Mouse (Mus musculus): Measurements from ENCODE around the gene Abhd14b. TPM values are rescaled to one million over a fixed set of nuclear protein-coding genes. Genes with fewer than 3 reads are reported as not detected.
A peak's percentile ranks its signal among the peaks of the same experiment; 100 is the strongest.

Abhd14b gene
- polyA plus RNA-seq, 1 experiment from 2014 or later, result 4.2 TPM

DNA sequence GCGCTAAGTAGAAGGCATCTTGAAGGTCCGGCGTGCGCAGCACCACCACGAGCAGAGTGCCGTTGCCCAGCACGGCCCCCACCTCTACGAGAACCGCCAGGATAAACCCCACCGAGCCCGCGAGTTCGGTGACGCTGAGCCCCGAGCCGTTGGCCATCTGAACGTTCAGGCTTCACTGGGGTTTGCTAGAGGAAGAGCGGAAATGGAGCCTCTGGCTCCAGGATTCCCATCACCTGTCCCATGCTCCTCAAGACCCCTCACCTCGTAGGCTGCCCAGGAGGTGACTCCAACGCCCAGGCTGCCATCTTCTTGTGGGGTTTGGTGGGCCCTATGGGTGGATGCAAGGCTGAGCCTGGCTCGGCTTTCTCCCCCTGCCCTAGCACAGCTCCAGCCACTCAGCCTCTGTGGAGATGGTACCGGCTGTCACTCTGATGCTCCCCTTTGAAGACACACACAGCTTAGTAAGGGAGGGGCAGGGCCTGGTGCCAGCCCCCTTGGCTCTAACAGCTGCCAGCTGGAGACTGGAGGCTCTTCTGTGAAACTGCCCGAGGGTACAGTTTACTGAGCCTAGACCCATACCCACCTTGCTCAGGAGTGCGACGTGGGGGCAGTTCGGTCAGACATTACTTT lies 18.4 kb downstream of the Abhd14b start, which contains the start of gene Gpr62:
Gene Gpr62, minus strand, starts transcription at position 368 of the 630 bp plus-strand sequence.
- peaks cover 18% of the 10 kb centered on the region for H3K36me3 ChIP-seq (ENCODE audit: control insufficient read depth, insufficient read depth, low read length)
- peak within 1 kb of the TSS; percentile 60; the same call in 1 of the 2 replicates for H3K27ac ChIP-seq (ENCODE audit: low read depth, low read length)
- DNase-seq (ENCODE audit: low spot score) (no peak), ATAC-seq (ENCODE audit: low FRiP score) (peak; percentile 9)
- peak within 1 kb of the TSS; percentile 95 for H3K4me2 ChIP-seq (replicated peaks; ENCODE audit: low read depth, low read length)
- WGBS, result 28% methylated on average over 26 of the region's 26 CpGs
- no peaks in the 10 kb centered on the region for H3K27me3 ChIP-seq (ENCODE audit: control insufficient read depth, insufficient read depth, low read length)
- peak within 1 kb of the TSS; percentile 43 for H3K4me3 ChIP-seq (ENCODE audit: low read depth, low read length)
- H3K9ac ChIP-seq (ENCODE audit: low read depth, low read length), result peak within 1 kb of the TSS; percentile 68
- H3K4me1 ChIP-seq (replicated peaks; ENCODE audit: control insufficient read depth, insufficient read depth, low read length), result peaks cover 14% of the 10 kb centered on the region; the same call in 1 of the 2 replicates
- no peaks in the 10 kb centered on the region for H3K9me3 ChIP-seq (ENCODE audit: control insufficient read depth, low read length)

DNA sequence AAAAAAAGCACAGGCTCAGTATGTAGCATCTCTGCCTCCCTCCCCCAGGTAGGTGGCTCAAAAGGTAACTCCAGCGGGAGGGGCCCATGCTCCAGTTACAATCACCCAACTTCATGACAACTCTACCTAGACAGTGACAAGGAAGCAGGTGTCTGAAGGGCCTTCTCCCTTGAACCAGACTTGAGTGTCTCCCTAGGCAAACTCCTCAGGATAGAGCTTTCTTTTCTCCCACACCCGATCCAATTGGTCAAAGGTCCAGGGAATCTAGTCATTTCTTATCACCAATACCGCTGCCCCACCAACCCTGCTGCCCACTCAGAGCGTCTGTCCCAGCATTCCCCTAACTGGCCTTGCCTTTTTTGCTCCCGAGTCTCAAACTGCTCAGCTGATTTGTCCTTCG lies 19.5 kb downstream of the Abhd14b start:
- Histone ChIP-seq H3K4me1 (replicated peaks; ENCODE audit: control insufficient read depth, insufficient read depth, low read length) (peaks cover 16% of the 10 kb centered on the region; the same call in 1 of the 2 replicates), H3K4me3 (ENCODE audit: low read depth, low read length) (no peak overlapping the region), H3K9me3 (ENCODE audit: control insufficient read depth, low read length) (no peaks in the 10 kb centered on the region), H3K27ac (ENCODE audit: low read depth, low read length) (no peak overlapping the region), H3K4me2 (replicated peaks; ENCODE audit: low read depth, low read length) (no peak overlapping the region), H3K36me3 (ENCODE audit: control insufficient read depth, insufficient read depth, low read length) (peaks cover 12% of the 10 kb centered on the region; the same call in 1 of the 2 replicates), H3K9ac (ENCODE audit: low read depth, low read length) (no peak overlapping the region), H3K27me3 (ENCODE audit: control insufficient read depth, insufficient read depth, low read length) (no peaks in the 10 kb centered on the region)
- WGBS, result 95% methylated on average over 6 of the region's 6 CpGs
- ATAC-seq (ENCODE audit: low FRiP score), result no peak
- DNase-seq (ENCODE audit: low spot score), result no peak

DNA sequence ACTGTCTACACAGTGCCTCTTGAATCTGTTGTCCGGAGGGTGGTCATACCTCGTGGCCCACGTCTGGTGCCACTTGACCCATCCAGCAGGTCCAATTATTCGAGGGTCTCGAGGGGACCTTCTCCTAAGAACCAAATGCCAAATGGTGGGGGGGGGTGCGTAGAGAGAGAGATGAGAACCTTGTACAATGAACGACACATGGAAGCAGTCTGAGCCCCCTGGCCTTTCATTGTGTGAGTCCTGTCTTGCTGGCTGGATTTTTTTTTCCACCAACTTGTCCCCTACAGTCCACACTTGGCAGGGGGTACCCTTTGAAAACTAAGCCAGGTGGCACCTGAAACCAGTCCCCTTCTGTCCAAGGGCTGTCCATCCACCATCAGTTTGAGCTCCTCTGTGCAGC lies 20.5 kb downstream of the Abhd14b start:
- Histone ChIP-seq H3K9me3 (ENCODE audit: control insufficient read depth, low read length) (no peaks in the 10 kb centered on the region), H3K4me2 (replicated peaks; ENCODE audit: low read depth, low read length) (no peak overlapping the region), H3K27ac (ENCODE audit: low read depth, low read length) (no peak overlapping the region), H3K4me1 (replicated peaks; ENCODE audit: control insufficient read depth, insufficient read depth, low read length) (peaks cover 17% of the 10 kb centered on the region; the same call in 1 of the 2 replicates), H3K4me3 (ENCODE audit: low read depth, low read length) (no peak overlapping the region), H3K27me3 (ENCODE audit: control insufficient read depth, insufficient read depth, low read length) (no peaks in the 10 kb centered on the region), H3K36me3 (ENCODE audit: control insufficient read depth, insufficient read depth, low read length) (peaks cover 7% of the 10 kb centered on the region; the same call in 1 of the 2 replicates), H3K9ac (ENCODE audit: low read depth, low read length) (no peak overlapping the region)
- no peak for ATAC-seq (ENCODE audit: low FRiP score)
- WGBS, result 84% methylated on average over 7 of the region's 7 CpGs
- no peak for DNase-seq (ENCODE audit: low spot score)

DNA sequence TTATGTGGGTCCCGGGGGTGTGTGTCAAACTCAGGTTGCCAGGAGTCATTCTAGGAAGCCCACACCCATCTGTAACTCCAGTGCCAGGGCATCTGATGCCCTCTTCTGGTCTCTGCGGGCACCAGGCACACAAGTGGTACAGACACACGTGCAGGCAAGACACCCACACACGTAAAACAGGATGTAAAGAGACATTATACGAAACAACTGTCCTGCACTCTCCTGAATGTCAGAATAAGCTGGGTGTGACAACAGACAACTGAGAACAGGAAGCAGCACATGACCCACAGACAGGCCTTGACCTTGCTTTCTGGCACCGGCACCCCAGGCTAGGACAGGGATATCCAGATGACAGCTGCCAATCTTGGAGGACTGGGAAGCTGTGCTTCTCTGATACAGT lies 22.1 kb downstream of the Abhd14b start:
- no peak overlapping the region for H3K27ac ChIP-seq (ENCODE audit: low read depth, low read length)
- ATAC-seq (ENCODE audit: low FRiP score) (no peak), DNase-seq (ENCODE audit: low spot score) (no peak)
- WGBS, result 73% methylated on average over 6 of the region's 6 CpGs
- H3K36me3 ChIP-seq (ENCODE audit: control insufficient read depth, insufficient read depth, low read length), result no peaks in the 10 kb centered on the region
- no peak overlapping the region for H3K4me3 ChIP-seq (ENCODE audit: low read depth, low read length)
- no peaks in the 10 kb centered on the region for H3K27me3 ChIP-seq (ENCODE audit: control insufficient read depth, insufficient read depth, low read length)
- H3K4me2 ChIP-seq (replicated peaks; ENCODE audit: low read depth, low read length), result no peak overlapping the region
- H3K4me1 ChIP-seq (replicated peaks; ENCODE audit: control insufficient read depth, insufficient read depth, low read length), result peaks cover 14% of the 10 kb centered on the region; the same call in 1 of the 2 replicates
- H3K9me3 ChIP-seq (ENCODE audit: control insufficient read depth, low read length), result no peaks in the 10 kb centered on the region
- H3K9ac ChIP-seq (ENCODE audit: low read depth, low read length), result no peak overlapping the region

DNA sequence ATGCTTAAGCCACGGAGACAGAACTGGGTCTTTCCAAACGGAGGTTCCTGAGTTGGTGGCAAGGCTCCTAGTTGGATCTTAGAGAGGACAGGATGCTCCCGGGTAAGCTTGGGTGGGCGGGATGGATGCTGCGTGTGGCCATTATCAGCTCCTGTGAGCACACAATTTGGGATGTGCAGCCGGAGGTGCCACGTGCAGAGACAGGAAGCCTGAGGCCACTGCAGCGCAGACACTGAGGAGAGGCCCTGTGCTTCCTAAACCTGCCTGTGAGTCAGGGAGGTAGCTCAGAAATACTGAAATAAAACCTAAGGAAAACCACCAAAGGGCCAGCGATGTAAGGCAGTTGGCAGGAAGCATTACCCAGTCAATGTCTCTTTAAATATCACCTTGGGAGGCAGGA lies 22.5 kb downstream of the Abhd14b start:
- Histone ChIP-seq H3K9ac (ENCODE audit: low read depth, low read length) (no peak overlapping the region), H3K27me3 (ENCODE audit: control insufficient read depth, insufficient read depth, low read length) (no peaks in the 10 kb centered on the region), H3K36me3 (ENCODE audit: control insufficient read depth, insufficient read depth, low read length) (no peaks in the 10 kb centered on the region), H3K4me2 (replicated peaks; ENCODE audit: low read depth, low read length) (no peak overlapping the region), H3K27ac (ENCODE audit: low read depth, low read length) (no peak overlapping the region), H3K9me3 (ENCODE audit: control insufficient read depth, low read length) (no peaks in the 10 kb centered on the region), H3K4me1 (replicated peaks; ENCODE audit: control insufficient read depth, insufficient read depth, low read length) (0 out of 2 replicates have a peak, but pooled peaks cover 10% of the 10 kb centered on the region), H3K4me3 (ENCODE audit: low read depth, low read length) (no peak overlapping the region)
- ATAC-seq (ENCODE audit: low FRiP score), result no peak
- 74% methylated on average over 9 of the region's 9 CpGs for WGBS
- no peak for DNase-seq (ENCODE audit: low spot score)

DNA sequence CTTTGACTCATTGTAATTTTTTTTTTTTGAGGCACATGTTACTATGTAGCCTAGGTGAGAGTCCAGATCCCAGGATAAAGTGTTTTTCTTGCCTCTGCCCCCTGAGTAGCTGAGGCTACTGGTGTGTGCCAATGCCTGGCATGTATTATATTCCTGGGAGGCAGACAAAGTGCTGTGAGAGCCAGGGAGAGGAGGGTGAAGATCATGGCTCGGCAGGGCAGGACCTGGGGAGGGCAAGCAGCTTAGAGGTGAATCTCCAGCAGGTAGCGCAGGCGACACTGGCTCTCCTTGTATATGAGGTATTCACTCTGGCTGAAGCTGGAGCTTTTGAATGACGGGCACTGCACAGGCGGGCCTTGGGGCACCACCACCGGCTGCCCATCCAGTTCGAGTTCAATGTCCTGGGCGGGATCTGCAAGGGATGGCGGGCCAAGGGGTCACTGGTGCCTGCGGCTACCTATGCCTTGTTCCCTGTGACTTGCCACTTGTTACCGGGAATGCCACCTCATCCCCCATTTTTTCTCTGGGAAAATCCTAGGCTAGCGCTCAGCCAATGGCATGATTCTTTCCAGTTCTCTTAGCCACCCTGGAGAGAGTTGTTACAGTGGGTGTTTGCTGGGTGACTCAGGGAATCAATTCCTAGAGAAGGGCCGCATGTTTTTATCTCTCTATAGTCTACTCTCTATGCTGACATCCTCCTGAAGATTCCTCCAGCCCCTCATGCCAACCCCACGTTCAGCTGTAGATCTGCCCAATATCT lies 23.9 kb downstream of the Abhd14b start:
- H3K4me1 ChIP-seq (replicated peaks; ENCODE audit: control insufficient read depth, insufficient read depth, low read length), result 0 out of 2 replicates have a peak, but pooled peaks cover 4% of the 10 kb centered on the region
- DNase-seq (ENCODE audit: low spot score), result no peak
- no peak overlapping the region for H3K27ac ChIP-seq (ENCODE audit: low read depth, low read length)
- H3K4me3 ChIP-seq (ENCODE audit: low read depth, low read length), result no peak overlapping the region
- H3K4me2 ChIP-seq (replicated peaks; ENCODE audit: low read depth, low read length), result no peak overlapping the region
- no peaks in the 10 kb centered on the region for H3K9me3 ChIP-seq (ENCODE audit: control insufficient read depth, low read length)
- ATAC-seq (ENCODE audit: low FRiP score), result no peak
- H3K27me3 ChIP-seq (ENCODE audit: control insufficient read depth, insufficient read depth, low read length), result no peaks in the 10 kb centered on the region
- H3K36me3 ChIP-seq (ENCODE audit: control insufficient read depth, insufficient read depth, low read length), result no peaks in the 10 kb centered on the region
- no peak overlapping the region for H3K9ac ChIP-seq (ENCODE audit: low read depth, low read length)
- WGBS, result 64% methylated on average over 14 of the region's 14 CpGs

DNA sequence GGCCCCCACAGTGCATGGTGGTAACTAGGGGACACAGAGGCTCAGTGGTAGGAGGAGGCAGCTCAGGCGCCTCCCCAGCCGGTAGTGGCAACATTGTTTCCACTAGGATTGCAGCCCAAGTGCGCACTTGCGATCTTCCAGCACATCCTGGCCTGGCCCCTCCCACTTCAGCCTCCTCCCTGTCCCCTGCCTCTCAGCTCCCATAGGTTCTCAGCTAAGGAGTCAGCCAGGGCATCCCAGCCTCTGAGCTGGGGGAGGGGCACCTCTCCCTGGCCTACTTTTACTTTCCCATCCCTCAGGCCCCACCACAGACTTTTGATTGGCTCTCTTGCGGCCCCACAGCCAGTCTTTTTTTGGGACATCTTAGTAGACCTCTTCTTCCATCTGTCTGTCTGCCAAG lies 24.6 kb downstream of the Abhd14b start:
- DNase-seq (ENCODE audit: low spot score), result no peak
- no peak overlapping the region for H3K4me2 ChIP-seq (replicated peaks; ENCODE audit: low read depth, low read length)
- H3K4me3 ChIP-seq (ENCODE audit: low read depth, low read length), result no peak overlapping the region
- WGBS, result 11% methylated on average over 5 of the region's 5 CpGs
- H3K9me3 ChIP-seq (ENCODE audit: control insufficient read depth, low read length), result no peaks in the 10 kb centered on the region
- H3K4me1 ChIP-seq (replicated peaks; ENCODE audit: control insufficient read depth, insufficient read depth, low read length), result 0 out of 2 replicates have a peak, but pooled peaks cover 4% of the 10 kb centered on the region
- H3K27ac ChIP-seq (ENCODE audit: low read depth, low read length), result no peak overlapping the region
- 0 out of 2 replicates have a peak, but pooled peaks have one; percentile 13 for ATAC-seq (ENCODE audit: low FRiP score)
- H3K9ac ChIP-seq (ENCODE audit: low read depth, low read length), result no peak overlapping the region
- no peaks in the 10 kb centered on the region for H3K27me3 ChIP-seq (ENCODE audit: control insufficient read depth, insufficient read depth, low read length)
- H3K36me3 ChIP-seq (ENCODE audit: control insufficient read depth, insufficient read depth, low read length), result no peaks in the 10 kb centered on the region

DNA sequence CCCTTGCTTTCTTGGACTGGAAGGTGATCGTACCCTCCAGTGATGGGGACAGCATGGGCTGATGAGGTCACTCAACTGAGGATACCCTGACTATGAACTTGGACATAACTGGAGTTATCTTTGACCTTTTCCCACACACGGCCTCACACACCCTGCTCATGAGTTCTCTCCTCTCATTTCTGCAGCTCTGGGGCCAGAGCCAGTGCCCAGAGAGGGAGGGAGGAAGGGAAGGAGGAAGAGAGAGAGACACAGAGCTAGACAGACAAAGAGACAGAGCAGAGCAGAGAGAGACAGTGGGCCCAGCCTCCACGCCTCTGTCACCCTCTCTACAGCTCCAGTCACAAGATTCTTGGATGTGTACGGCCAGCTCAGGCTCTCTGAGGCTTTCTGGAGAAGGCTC lies 25.1 kb downstream of the Abhd14b start:
- Histone ChIP-seq H3K4me1 (replicated peaks; ENCODE audit: control insufficient read depth, insufficient read depth, low read length) (0 out of 2 replicates have a peak, but pooled peaks cover 4% of the 10 kb centered on the region), H3K27me3 (ENCODE audit: control insufficient read depth, insufficient read depth, low read length) (no peaks in the 10 kb centered on the region), H3K4me2 (replicated peaks; ENCODE audit: low read depth, low read length) (no peak overlapping the region), H3K9ac (ENCODE audit: low read depth, low read length) (no peak overlapping the region), H3K4me3 (ENCODE audit: low read depth, low read length) (no peak overlapping the region), H3K9me3 (ENCODE audit: control insufficient read depth, low read length) (no peaks in the 10 kb centered on the region), H3K36me3 (ENCODE audit: control insufficient read depth, insufficient read depth, low read length) (no peaks in the 10 kb centered on the region), H3K27ac (ENCODE audit: low read depth, low read length) (no peak overlapping the region)
- no peak for ATAC-seq (ENCODE audit: low FRiP score)
- DNase-seq (ENCODE audit: low spot score), result no peak
- 72% methylated on average over 4 of the region's 4 CpGs for WGBS

Data from hindbrain, embryonic 11.5 days (tissue).